Mouse (Mus musculus) liver, embryonic 11.5 days (tissue): Measurements from ENCODE around the gene D130043K22Rik. TPM values are rescaled to one million over a fixed set of nuclear protein-coding genes. Genes with fewer than 3 reads are reported as not detected.
A peak's percentile ranks its signal among the peaks of the same experiment; 100 is the strongest.

Experiments
- ATAC-seq: fragments of 200-750 bp; cut with Nextera tagmentation; replicated peaks from 2 replicates; pipeline ENCODE4 v1.8.0; 2017; ENCODE audit warnings: moderate number of reproducible peaks, mild to moderate bottlenecking, moderate TSS enrichment, moderate library complexity; ENCODE audit not compliant: low FRiP score
- DNase-seq: peaks from one replicate; pipeline ENCODE4 v3.0.0-alpha.2; 2017; ENCODE audit warnings: low spot score
- H3K27ac ChIP-seq: fragments of 300-500 bp; sonication (generic); 2 replicates; pipeline ENCODE4 v1.5.1; 2014; ENCODE audit warnings: mild to moderate bottlenecking, low read depth, low read length, control low read depth
- H3K27me3 ChIP-seq: fragments of 300-500 bp; sonication (generic); replicated peaks from 2 replicates; pipeline ENCODE4 v1.6.1; 2014; ENCODE audit warnings: low read length, mixed read lengths; ENCODE audit not compliant: control insufficient read depth, insufficient read depth
- H3K36me3 ChIP-seq: fragments of 300-500 bp; sonication (generic); 2 replicates; pipeline ENCODE4 v1.6.1; 2014; ENCODE audit warnings: mild to moderate bottlenecking, low read length, moderate library complexity, mixed read lengths; ENCODE audit not compliant: control insufficient read depth, insufficient read depth
- H3K4me1 ChIP-seq: fragments of 300-500 bp; sonication (generic); replicated peaks from 2 replicates; pipeline ENCODE4 v1.6.1; 2014; ENCODE audit warnings: low read length, mixed read lengths; ENCODE audit not compliant: control insufficient read depth, insufficient read depth
- H3K4me2 ChIP-seq: fragments of 300-500 bp; sonication (generic); 2 replicates; pipeline ENCODE4 v1.6.1; 2014; ENCODE audit warnings: mild to moderate bottlenecking, control low read depth, moderate library complexity
- H3K4me3 ChIP-seq: fragments of 300-500 bp; sonication (generic); 2 replicates; pipeline ENCODE4 v1.5.1; 2014; ENCODE audit warnings: low read depth, low read length, control low read depth
- H3K9ac ChIP-seq: fragments of 300-500 bp; sonication (generic); 2 replicates; pipeline ENCODE4 v1.6.1; 2014; ENCODE audit warnings: low read depth, low read length, control low read depth
- H3K9me3 ChIP-seq: fragments of 300-500 bp; sonication (generic); 2 replicates; pipeline ENCODE4 v1.6.1; 2016; ENCODE audit warnings: low read length, inconsistent platforms, mixed read lengths; ENCODE audit not compliant: control insufficient read depth
- WGBS: fragments of 180-500 bp; shearing (Covaris S2); extraction: QIAGEN DNeasy Blood & Tissue Kit; methylation state at CpG from one replicate; pipeline ENCODE4 v1.1.7; 2014; 5-methylcytosine and 5-hydroxymethylcytosine counted together
- polyA plus RNA-seq: library from polyadenylated mRNA; unstranded; fragments of >200 nt; fragmentation: Nextera tagmentation; extraction: Ambion mirVana; gene quantifications from 2 replicates; pipeline ENCODE4 v1.2.1, GENCODE M21; 2014

Gene D130043K22Rik
- polyA plus RNA-seq, 1 experiment from 2014 or later = not detected

DNA sequence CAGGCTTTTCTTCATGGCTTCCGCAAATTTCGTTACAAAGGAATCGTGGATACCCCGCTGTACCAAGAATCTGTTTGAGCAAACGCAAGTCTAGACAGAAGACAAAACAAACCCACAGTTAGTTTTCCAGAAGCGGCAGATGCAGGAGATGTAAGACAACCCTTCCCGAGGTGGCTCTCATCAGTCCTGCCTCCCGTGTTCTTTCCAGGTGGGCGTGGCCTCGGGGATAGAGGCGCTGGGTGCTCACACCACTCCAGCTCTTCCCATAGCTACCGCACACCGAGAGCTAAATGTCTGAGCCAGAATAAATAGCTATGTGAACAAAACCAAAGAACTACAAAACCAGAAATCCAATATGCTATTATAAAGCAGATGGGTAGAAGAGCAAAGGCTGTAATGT is 70.9 kb downstream of the D130043K22Rik start:
- Histone ChIP-seq H3K9ac (no peak overlapping the region), H3K36me3 (no peaks in the 10 kb centered on the region; the same call in 1 of the 2 replicates), H3K9me3 (no peaks in the 10 kb centered on the region), H3K27ac (no peak overlapping the region), H3K4me2 (no peak overlapping the region), H3K27me3 (no peaks in the 10 kb centered on the region), H3K4me3 (no peak overlapping the region), H3K4me1 (no peaks in the 10 kb centered on the region)
- DNase-seq = no peak
- no peak for ATAC-seq
- WGBS = 65% methylated on average over 13 of the region's 13 CpGs

DNA sequence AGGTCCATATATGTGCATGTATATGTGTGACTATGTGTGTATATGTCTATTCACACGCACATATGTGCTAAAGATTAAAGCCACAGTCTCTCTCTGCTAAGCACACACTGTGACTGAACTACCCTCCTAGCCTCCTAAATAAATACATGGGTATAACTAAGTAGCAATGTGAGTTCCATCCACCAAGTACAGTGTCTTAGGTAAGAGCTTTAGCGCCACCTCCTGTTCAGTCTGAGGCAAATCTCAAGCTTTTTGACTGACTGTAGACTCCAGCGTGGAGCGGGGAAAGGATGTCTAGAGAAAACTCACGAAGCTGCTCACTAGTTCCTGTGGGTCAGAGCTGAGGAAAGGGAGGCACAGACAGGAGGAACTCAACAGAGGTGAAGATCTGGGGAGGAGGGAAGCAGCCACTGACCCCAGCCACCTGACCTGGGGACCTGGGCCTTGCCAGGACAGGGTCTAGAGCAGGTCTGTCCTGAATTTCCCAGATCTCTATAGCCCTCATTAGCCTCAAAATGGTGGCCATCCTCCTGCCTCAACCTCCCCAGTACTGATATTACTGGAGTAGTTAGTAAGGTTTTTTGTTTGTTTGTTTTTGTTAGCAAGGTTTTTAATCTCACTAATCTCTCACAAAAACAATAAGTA is 75.5 kb downstream of the D130043K22Rik start:
- no peak overlapping the region for H3K4me2 ChIP-seq
- DNase-seq = no peak
- H3K4me3 ChIP-seq = no peak overlapping the region
- no peaks in the 10 kb centered on the region for H3K36me3 ChIP-seq
- no peaks in the 10 kb centered on the region for H3K9me3 ChIP-seq
- H3K27ac ChIP-seq = no peak overlapping the region
- WGBS = 23% methylated on average over 5 of the region's 5 CpGs
- no peak overlapping the region for H3K9ac ChIP-seq
- peak; percentile 53; the same call in 1 of the 2 replicates for ATAC-seq
- no peaks in the 10 kb centered on the region for H3K27me3 ChIP-seq
- H3K4me1 ChIP-seq = no peaks in the 10 kb centered on the region

GRCm38 (mm10) chr13:24921281-24921680 is 76.3 kb downstream of the D130043K22Rik start:
- DNase-seq = no peak
- H3K9me3 ChIP-seq = no peaks in the 10 kb centered on the region
- H3K27me3 ChIP-seq = no peaks in the 10 kb centered on the region
- no peak overlapping the region for H3K4me3 ChIP-seq
- no peak overlapping the region for H3K9ac ChIP-seq
- WGBS = 74% methylated on average over 6 of the region's 6 CpGs
- H3K4me1 ChIP-seq = no peaks in the 10 kb centered on the region
- H3K27ac ChIP-seq = no peak overlapping the region
- no peak overlapping the region for H3K4me2 ChIP-seq
- H3K36me3 ChIP-seq = no peaks in the 10 kb centered on the region
- ATAC-seq = no peak

- H3K27me3 ChIP-seq = no peaks in the 10 kb centered on the region
- no peak overlapping the region for H3K4me2 ChIP-seq
- H3K36me3 ChIP-seq = no peaks in the 10 kb centered on the region
- H3K27ac ChIP-seq = no peak overlapping the region
- H3K9me3 ChIP-seq = no peaks in the 10 kb centered on the region
- DNase-seq = no peak
- WGBS = 90% methylated on average over 5 of the region's 5 CpGs
- ATAC-seq = no peak
- no peak overlapping the region for H3K9ac ChIP-seq
- H3K4me1 ChIP-seq = no peaks in the 10 kb centered on the region
- no peak overlapping the region for H3K4me3 ChIP-seq
These were observed 79.1 kb downstream of the D130043K22Rik start for GRCm38 (mm10) chr13:24923991-24924390.

GRCm38 (mm10) chr13:24930591-24930990 is 85.7 kb downstream of the D130043K22Rik start:
- Histone ChIP-seq H3K27ac (no peak overlapping the region), H3K4me1 (peaks cover 3% of the 10 kb centered on the region; the same call in 1 of the 2 replicates), H3K27me3 (no peaks in the 10 kb centered on the region; the same call in 1 of the 2 replicates), H3K4me3 (no peak overlapping the region), H3K36me3 (no peaks in the 10 kb centered on the region), H3K4me2 (no peak overlapping the region), H3K9me3 (no peaks in the 10 kb centered on the region), H3K9ac (no peak overlapping the region)
- ATAC-seq = no peak
- no peak for DNase-seq

- no peak overlapping the region for H3K27ac ChIP-seq
- peaks cover 23% of the 10 kb centered on the region for H3K27me3 ChIP-seq
- H3K4me2 ChIP-seq = no peak overlapping the region
- no peak overlapping the region for H3K4me3 ChIP-seq
- WGBS = 67% methylated on average over 7 of the region's 7 CpGs
- DNase-seq (no peak), ATAC-seq (peak; percentile 57)
- no peaks in the 10 kb centered on the region for H3K9me3 ChIP-seq
- H3K4me1 ChIP-seq = peaks cover 9% of the 10 kb centered on the region
- H3K36me3 ChIP-seq = no peaks in the 10 kb centered on the region
- no peak overlapping the region for H3K9ac ChIP-seq
These were observed 88.3 kb downstream of the D130043K22Rik start for GRCm38 (mm10) chr13:24933199-24933598.

- no peak for ATAC-seq
- Histone ChIP-seq H3K4me1 (peaks cover 11% of the 10 kb centered on the region), H3K4me2 (peak overlapping the region; percentile 92), H3K27ac (no peak overlapping the region; the same call in 1 of the 2 replicates), H3K4me3 (peak overlapping the region; percentile 81), H3K9me3 (no peaks in the 10 kb centered on the region), H3K27me3 (peaks cover 27% of the 10 kb centered on the region), H3K36me3 (no peaks in the 10 kb centered on the region), H3K9ac (no peak overlapping the region; the same call in 1 of the 2 replicates)
- 48% methylated on average over 5 of the region's 5 CpGs for WGBS
- DNase-seq = no peak
These were observed 91.8 kb downstream of the D130043K22Rik start for GRCm38 (mm10) chr13:24936772-24937107.

GRCm38 (mm10) chr13:24937108-24937838 is 92.3 kb downstream of the D130043K22Rik start, which contains the start of gene Aldh5a1:
Gene Aldh5a1 (minus strand): TSS chr13:24937661.
- ATAC-seq (peak; percentile 63), DNase-seq (peak; percentile 74)
- Histone ChIP-seq H3K27ac (peak within 1 kb of the TSS; percentile 28; the same call in 1 of the 2 replicates), H3K4me3 (peak within 1 kb of the TSS; percentile 81), H3K27me3 (peaks cover 27% of the 10 kb centered on the region), H3K4me2 (peak within 1 kb of the TSS; percentile 92), H3K36me3 (no peaks in the 10 kb centered on the region), H3K9ac (peak within 1 kb of the TSS; percentile 68), H3K9me3 (no peaks in the 10 kb centered on the region), H3K4me1 (peaks cover 11% of the 10 kb centered on the region)
- 1% methylated on average over 75 of the region's 75 CpGs for WGBS

- Histone ChIP-seq H3K4me2 (peak overlapping the region; percentile 92), H3K27ac (no peak overlapping the region), H3K4me3 (peak overlapping the region; percentile 81), H3K9me3 (no peaks in the 10 kb centered on the region), H3K36me3 (no peaks in the 10 kb centered on the region), H3K4me1 (peaks cover 11% of the 10 kb centered on the region), H3K27me3 (peaks cover 27% of the 10 kb centered on the region), H3K9ac (no peak overlapping the region)
- DNase-seq (no peak), ATAC-seq (peak; percentile 38; the same call in 1 of the 2 replicates)
- 17% methylated on average over 12 of the region's 12 CpGs for WGBS
These were observed 92.9 kb downstream of the D130043K22Rik start for GRCm38 (mm10) chr13:24937839-24938166.
